Mouse (Mus musculus) stomach, postnatal 0 days (tissue): ENCODE data around the gene Hk3.

Experiments used
- CTCF ChIP-seq: IDR thresholded peaks from 2 replicates; pipeline ENCODE4 v1.5.1; 2016; ENCODE audit warnings: antibody characterized with exemption, low read depth, mild to moderate bottlenecking, moderate library complexity
- EP300 ChIP-seq: optimal IDR thresholded peaks from 2 replicates; pipeline ENCODE3; 2016; ENCODE audit warnings: antibody characterized with exemption

DNA sequence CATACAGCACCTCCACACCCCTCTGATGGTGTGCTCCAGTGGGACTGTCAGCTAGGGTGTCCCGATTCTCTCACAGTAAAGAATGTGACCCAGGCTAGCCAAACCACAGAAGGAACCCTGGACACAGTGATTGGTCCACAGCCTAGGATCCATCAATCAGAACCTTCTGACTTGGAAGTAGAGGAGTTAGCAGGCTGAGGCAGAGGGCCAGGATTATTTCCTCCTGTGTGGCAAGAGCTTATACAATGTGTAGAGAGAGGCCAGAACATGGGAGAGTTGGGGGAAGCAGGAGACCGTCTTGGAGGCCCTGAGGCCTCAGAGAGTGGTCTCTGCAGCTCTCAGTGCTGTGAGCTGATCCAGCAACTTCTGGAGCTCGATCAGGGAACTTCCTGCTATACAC lies 60.7 kb downstream of the Hk3 start:
- TF ChIP-seq CTCF: no peak
- no peak for TF ChIP-seq EP300
